Mouse (Mus musculus): ENCODE data around the gene Plcl1. TPM values are rescaled to one million over a fixed set of nuclear protein-coding genes. Genes with fewer than 3 reads are reported as not detected.
A peak's percentile ranks its signal among the peaks of the same experiment; 100 is the strongest.

Plcl1 gene
- total RNA-seq, 2 experiments from 2014 or later: 16.9 to 19.6 TPM

DNA sequence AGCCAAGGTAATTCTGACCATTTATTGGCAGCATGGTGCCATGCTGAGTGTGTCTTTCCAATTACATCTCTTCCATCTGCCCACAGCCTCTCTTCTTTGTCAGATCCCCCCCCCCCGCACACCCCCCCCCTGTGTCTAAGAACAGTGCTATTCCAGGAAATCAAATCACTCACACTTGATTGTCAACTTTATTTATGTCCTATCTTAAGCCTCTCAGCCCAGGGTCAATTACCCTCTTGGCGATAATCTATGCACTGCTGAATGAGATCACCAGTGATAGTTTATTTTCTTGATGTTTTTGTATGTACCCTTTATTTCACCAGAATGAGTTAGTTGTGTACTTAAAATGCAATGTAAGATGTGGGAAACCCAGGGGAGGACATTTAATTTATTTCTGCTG, 176.0 kb downstream of the Plcl1 start:
- no peak for DNase-seq (ENCODE audit: low spot score in 2 of 2)
- intact Hi-C loops (cut with DNase I): no loop called here

DNA sequence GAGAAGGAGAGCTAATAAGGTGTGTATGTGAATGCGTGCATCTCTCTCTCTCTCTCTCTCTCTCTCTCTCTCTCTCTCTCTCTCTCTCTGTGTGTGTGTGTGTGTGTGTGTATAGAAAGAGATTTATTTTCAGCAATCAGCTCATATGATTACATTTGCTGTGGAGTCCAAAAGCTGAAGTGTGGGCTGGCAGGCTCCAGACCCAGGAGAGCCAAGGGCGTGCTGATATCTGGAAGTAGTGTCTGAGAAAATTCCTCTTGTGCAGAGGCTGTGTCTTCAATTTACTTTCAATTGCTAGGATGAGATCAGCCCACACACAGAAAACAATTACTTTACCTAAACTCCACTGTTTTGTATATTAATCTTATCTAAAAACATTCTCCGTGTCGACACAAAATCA, 179.7 kb downstream of the Plcl1 start:
- intact Hi-C loops (cut with DNase I): no loop called here
- DNase-seq (ENCODE audit: low spot score in 2 of 2): no peak

DNA sequence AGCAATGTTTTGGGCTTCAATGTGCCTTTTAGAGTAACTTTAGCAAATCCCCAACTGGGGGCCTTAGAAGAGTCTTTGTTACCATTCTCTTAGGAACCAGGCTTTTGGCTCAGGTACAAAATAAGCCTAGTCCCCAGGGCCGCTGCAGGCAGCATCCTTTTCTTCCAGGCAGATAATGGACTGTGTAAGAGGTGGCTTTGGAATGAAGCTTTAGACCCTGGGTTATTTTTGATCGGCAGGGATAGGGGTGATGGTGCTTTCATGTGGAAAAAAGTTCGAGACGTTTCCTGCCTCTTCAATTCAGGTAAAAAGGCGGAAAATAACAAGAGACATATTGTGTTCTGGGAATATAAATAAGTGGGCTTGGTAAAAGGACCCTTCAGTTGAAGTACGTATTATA, 182.4 kb downstream of the Plcl1 start:
- no peak for DNase-seq (ENCODE audit: low spot score in 2 of 2)
- intact Hi-C loops (cut with DNase I): no loop called here

GRCm38 (mm10) chr1:55590047-55590446, 184.3 kb downstream of the Plcl1 start:
- no peak for DNase-seq (ENCODE audit: low spot score in 2 of 2)
- intact Hi-C loops (cut with DNase I): no loop called here

DNA sequence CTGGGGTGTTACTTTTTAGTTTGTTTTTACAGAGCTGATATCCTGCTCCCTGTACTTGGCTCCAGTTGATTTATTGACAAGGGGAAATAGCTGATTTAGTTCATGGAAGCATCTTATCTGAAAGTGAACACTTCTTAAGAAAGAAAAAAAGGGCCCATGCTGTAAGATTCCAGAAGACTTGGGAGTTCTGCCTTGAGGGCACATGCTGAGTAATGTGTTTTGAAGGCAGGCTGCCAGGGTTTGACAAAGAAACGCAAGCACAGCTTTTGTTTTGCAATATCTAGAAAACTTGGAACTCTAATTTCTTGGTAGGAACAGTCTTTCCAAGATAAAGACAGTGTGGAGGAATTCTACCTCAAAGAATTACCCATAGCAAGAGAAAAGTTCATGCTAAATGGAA, 194.8 kb downstream of the Plcl1 start:
- intact Hi-C loops (cut with DNase I): no loop called here
- peak in 1 of 2 experiments; percentile 9 for DNase-seq (ENCODE audit: low spot score in 2 of 2)

DNA sequence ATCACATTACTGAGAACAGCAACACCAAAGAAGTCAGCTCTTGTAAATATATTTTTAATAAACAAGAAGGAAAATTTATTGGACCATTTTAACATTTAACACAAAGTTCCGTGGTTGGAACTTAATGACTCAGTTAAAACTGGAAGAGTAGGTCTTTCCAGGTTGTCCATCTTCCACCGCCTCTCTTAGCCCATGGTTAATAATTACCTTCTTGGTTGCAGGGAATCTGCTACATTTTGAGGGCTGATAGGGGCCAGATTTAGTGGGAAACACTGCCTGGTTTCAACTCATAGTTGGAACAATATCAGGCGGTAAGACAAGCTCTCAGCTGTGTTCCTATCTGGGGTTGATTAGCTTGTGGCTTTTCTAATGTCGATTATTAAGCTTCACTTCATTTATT, 198.9 kb downstream of the Plcl1 start:
- intact Hi-C loops (cut with DNase I): no loop called here
- no peak for DNase-seq (ENCODE audit: low spot score in 2 of 2)

DNA sequence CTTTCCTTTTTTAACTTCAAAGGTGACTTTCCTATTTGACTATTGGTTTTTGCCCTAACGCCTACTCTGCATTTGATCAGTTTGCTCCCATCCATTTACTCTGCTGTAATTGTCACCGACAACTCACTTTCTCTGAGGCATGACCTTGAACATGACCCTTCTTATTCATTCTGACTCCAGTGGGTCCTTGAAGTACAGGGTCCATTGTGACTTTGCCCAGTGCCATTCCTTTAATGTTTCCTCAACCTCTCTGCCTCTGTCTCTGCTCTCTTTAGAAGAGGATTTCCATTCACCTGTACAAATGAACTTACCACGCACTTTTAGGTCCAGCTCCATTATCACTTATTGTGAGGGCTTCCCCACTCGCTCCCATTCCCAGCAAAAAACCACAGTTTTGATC, 199.7 kb downstream of the Plcl1 start:
- DNase-seq (ENCODE audit: low spot score in 2 of 2): no peak
- intact Hi-C loops (cut with DNase I): no loop called here

DNA sequence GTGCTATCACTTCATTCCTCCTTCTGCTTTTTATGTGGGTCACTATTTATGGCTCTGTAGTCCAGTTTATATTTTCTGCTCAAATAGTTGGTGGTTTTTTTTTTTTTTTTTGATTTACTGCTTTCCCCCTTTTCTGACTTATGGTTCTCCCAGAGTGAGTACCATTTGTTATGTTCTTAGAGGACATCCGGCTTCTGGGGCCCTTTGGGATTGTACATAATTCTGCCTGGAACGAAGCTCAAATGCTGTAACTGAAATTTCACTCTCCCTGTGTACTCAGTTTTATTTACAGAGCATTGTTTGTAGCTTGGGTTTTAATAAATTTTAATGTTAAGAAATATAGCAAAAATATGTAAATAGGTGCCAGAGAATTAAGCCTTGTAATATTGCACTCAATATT, 200.2 kb downstream of the Plcl1 start:
- intact Hi-C loops (cut with DNase I): no loop called here

DNA sequence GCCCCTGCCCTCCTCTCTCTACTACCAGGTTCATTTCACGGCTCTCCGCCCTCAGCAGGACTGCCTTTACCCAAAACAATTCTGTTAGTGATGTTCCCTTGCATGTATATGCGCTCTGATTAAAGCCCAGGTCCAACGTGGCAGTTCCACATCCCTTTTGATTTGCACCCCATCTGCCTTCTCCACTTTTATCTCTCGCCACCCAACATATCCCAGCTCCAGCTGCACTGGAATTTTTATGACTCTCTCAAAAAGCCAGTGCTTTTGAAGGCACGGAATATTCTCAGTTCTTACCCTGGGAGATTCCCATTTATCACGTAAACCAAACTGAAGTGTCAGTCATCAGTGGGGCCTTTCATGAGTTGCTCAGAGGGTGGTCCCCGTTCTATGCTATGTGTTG, 200.7 kb downstream of the Plcl1 start:
- no peak for DNase-seq (ENCODE audit: low spot score in 2 of 2)
- intact Hi-C loops (cut with DNase I): no loop called here

More for the DNA sequence above, 200.2 kb downstream of the Plcl1 start:
- no peak for DNase-seq (ENCODE audit: low spot score in 2 of 2)

DNA sequence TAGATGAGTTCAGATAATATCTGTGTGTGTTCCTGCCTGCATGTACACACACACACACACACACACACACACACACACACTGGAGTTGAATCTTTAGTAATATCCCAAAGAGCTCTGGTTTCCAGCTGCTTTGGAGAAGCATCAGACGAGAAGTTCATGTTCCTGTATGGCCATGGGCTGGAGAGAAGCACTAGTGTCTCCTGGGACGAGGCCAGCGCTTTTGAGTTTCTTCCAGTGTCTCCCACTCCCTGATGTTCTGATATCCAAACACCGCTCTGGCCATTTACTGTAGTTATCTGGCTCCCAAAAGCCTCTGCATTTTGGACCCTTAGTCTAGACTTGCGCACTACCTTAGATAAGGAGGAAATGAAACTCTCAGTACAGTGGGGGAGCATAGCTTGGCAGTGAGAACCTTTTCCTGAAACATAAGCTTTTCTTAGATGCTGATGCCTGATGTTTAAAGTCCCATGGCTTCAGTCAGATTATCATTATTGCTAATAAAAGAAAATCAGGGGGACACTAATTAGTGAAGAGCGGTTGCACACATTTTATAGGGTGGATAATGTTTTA, 207.1 kb downstream of the Plcl1 start:
- intact Hi-C loops (cut with DNase I): no loop called here
- no peak for DNase-seq (ENCODE audit: low spot score in 2 of 2)

DNA sequence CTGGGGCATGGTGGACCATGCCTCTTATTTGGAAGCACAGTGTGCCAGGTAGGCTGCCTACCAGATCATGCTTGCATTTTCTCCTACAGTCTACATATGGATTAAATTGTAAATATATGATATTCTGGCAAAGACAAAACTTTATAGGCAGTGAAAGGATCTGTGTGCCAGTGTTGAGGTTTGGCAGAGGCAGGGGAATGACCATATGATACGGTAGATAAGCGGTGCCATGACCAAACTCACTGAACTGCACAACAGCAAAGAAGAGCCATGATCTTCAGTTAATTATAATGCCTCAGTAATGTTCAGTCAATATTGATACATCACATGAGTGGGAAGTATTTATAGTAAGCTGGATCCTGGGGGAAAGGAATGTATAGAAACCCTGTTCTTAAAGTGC, 212.1 kb downstream of the Plcl1 start:
- intact Hi-C loops (cut with DNase I): no loop called here
- no peak for DNase-seq (ENCODE audit: low spot score in 2 of 2)

GRCm38 (mm10) chr1:55618617-55619286, 213.0 kb downstream of the Plcl1 start:
- intact Hi-C loops (cut with DNase I): no loop called here
- peak; percentile 15 to 25 for DNase-seq (ENCODE audit: low spot score in 2 of 2)

DNA sequence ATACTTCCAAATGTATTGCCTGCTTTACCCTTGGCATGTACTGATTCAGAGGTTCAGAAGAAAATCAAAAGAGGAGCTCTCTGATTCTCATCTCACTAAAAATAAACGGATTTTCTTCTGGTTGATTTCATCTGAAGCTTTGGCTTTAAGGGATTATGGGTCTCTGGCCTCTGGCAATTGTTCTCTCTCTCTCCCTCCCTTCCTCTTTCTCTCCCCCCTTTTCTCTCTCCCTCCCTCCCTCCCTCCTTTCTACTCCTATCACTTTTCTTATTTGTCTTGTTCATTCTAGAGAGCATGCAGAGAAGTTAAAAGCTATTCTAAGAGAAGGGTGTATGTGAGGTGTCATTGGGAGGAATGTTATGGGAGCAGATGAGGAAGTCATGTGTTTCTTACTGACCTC, 225.8 kb downstream of the Plcl1 start:
- intact Hi-C loops (cut with DNase I): no loop called here

GRCm38 (mm10) chr1:55632024-55632423, 226.3 kb downstream of the Plcl1 start:
- no peak for DNase-seq (ENCODE audit: low spot score in 2 of 2)
- intact Hi-C loops (cut with DNase I): no loop called here

More for the DNA sequence above, 225.8 kb downstream of the Plcl1 start:
- no peak for DNase-seq (ENCODE audit: low spot score in 2 of 2)

- DNase-seq (ENCODE audit: low spot score in 2 of 2): no peak
- intact Hi-C loops (cut with DNase I): no loop called here
Measured at GRCm38 (mm10) chr1:55633326-55633725, 227.6 kb downstream of the Plcl1 start.

DNA sequence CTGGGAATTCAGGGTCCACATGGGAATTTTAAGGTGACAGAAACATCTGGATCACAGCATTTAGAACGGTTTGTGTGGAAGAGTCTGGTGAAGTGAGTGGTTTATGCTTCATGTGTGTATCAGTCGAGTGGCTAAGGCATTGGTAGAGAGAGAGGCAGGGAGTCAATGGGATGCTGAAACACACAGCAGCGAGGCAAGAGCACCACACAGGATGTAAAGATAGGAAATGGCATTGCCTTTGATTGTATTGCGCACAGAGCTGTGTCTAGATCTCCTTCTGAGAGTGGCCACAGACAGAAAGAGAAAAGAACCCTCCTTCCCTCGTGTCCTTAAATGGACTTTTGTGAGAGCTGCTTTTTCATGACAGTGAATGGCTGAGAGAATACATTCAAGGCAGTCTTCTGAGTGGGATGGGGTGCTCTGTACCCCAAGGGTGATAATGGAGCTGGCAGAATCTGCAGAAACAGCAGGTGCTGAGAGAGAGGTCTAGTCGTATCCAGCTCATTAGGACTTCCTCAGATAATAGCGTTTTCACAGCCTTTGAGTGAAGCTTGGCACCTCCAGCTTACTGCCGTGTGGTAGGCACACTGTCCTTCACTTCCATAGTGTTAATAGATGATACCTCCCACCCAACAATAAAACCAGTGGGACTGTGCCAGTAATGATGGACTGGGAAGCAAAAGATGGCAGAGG, 253.9 kb downstream of the Plcl1 start:
- DNase-seq (ENCODE audit: low spot score in 2 of 2): no peak
- intact Hi-C loops (cut with DNase I): no loop called here

DNA sequence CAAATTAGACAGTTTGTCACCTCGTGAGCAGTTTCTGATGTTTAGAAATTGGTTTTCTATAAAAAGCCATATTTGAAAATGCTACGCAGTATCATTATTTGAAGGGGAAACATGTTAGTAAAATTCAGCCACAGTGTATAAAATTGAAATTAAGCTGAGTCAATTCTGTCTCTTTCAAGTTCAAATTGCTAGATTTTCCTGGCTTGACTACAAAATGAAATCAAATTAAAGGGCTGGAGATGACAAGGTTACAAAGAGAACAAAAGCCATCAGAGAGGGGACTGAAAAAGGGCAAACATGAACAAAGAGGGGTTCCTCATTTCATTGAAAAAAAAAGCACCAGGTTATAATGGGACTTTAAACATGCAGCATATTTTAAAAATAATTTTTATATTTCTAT, 255.7 kb downstream of the Plcl1 start:
- intact Hi-C loops (cut with DNase I): no loop called here
- DNase-seq (ENCODE audit: low spot score in 2 of 2): no peak

GRCm38 (mm10) chr1:55665137-55665827, 259.6 kb downstream of the Plcl1 start:
- no peak for DNase-seq (ENCODE audit: low spot score in 2 of 2)
- intact Hi-C loops (cut with DNase I): no loop called here

GRCm38 (mm10) chr1:55665828-55666673, 260.3 kb downstream of the Plcl1 start:
- intact Hi-C loops (cut with DNase I): no loop called here
- DNase-seq (ENCODE audit: low spot score in 2 of 2): peak; percentile 16 to 28

DNA sequence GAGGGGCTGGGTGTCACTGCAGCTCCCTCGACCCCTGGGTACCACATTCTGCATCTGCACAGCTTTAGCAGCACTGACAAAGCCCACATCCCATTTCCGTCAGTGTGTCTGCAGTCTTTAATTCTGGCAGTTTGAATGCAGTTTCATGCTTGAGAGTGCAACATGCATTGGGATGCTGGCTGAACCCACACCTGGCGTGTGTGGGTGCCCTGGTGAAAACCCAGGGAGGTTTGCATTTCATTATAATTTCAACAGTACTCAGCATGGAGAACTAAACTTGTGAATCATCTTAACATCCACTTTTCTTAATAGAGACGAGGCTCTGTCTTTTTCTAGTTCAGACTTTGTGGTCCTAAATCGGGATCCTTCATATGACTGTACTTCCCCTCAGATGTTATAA, 261.1 kb downstream of the Plcl1 start:
- no peak for DNase-seq (ENCODE audit: low spot score in 2 of 2)
- intact Hi-C loops (cut with DNase I): no loop called here
